Mouse (Mus musculus) heart, adult 2 months (tissue): ENCODE data around the gene Kpna7.

Source experiments
- CTCF ChIP-seq: fragments of 200-600 bp; IDR thresholded peaks from 2 replicates; pipeline ENCODE4 v1.8.1; 2022; ENCODE audit warnings: antibody characterized with exemption, mild to moderate bottlenecking, moderate library complexity
- POLR2A ChIP-seq: fragments of 200-500 bp; IDR thresholded peaks from 2 replicates; pipeline ENCODE4 v1.6.1; 2011; ENCODE audit warnings: mild to moderate bottlenecking, low read depth, low read length, control low read depth; ENCODE audit not compliant: insufficient read depth

- no peak for TF ChIP-seq POLR2A
- TF ChIP-seq CTCF: no peak
Observed at GRCm38 (mm10) chr5:145008878-145009659, 74.8 kb downstream of the Kpna7 start.
